Mouse (Mus musculus): Measurements from ENCODE around the gene Jade1. TPM values are rescaled to one million over a fixed set of nuclear protein-coding genes. Genes with fewer than 3 reads are reported as not detected.

The Jade1 gene
- polyA plus RNA-seq, 1 experiment from 2014 or later = 13.7 TPM

GRCm38 (mm10) chr3:41591651-41592170 lies 36.2 kb downstream of the Jade1 start:
- WGBS = 92% methylated on average over 14 of the region's 14 CpGs
- Histone ChIP-seq H3K4me1 (ENCODE audit: control insufficient read depth, insufficient read depth, low read length) (no peaks in the 10 kb centered on the region), H3K4me2 (ENCODE audit: low read depth, severe bottlenecking) (no peak overlapping the region), H3K36me3 (ENCODE audit: control insufficient read depth, insufficient read depth, low read length) (peaks cover 4% of the 10 kb centered on the region; the same call in 1 of the 2 replicates), H3K9me3 (ENCODE audit: control insufficient read depth, low read length) (no peaks in the 10 kb centered on the region), H3K4me3 (ENCODE audit: low read depth, low read length) (no peak overlapping the region), H3K27me3 (ENCODE audit: control insufficient read depth, insufficient read depth, low read length) (no peaks in the 10 kb centered on the region), H3K9ac (ENCODE audit: low read length) (no peak overlapping the region), H3K27ac (replicated peaks; ENCODE audit: low read depth, low read length) (no peak overlapping the region)
- no peak for ATAC-seq (ENCODE audit: insufficient number of reproducible peaks, low FRiP score, low TSS enrichment, low read depth)
- no peak for DNase-seq (ENCODE audit: low spot score)

GRCm38 (mm10) chr3:41592805-41593204 lies 37.3 kb downstream of the Jade1 start:
- H3K4me2 ChIP-seq (ENCODE audit: low read depth, severe bottlenecking) = no peak overlapping the region
- H3K9me3 ChIP-seq (ENCODE audit: control insufficient read depth, low read length) = no peaks in the 10 kb centered on the region
- H3K4me1 ChIP-seq (ENCODE audit: control insufficient read depth, insufficient read depth, low read length) = no peaks in the 10 kb centered on the region
- H3K9ac ChIP-seq (ENCODE audit: low read length) = no peak overlapping the region
- no peak for DNase-seq (ENCODE audit: low spot score)
- H3K27ac ChIP-seq (replicated peaks; ENCODE audit: low read depth, low read length) = no peak overlapping the region
- peaks cover 4% of the 10 kb centered on the region; the same call in 1 of the 2 replicates for H3K36me3 ChIP-seq (ENCODE audit: control insufficient read depth, insufficient read depth, low read length)
- H3K27me3 ChIP-seq (ENCODE audit: control insufficient read depth, insufficient read depth, low read length) = no peaks in the 10 kb centered on the region
- ATAC-seq (ENCODE audit: insufficient number of reproducible peaks, low FRiP score, low TSS enrichment, low read depth) = no peak
- H3K4me3 ChIP-seq (ENCODE audit: low read depth, low read length) = no peak overlapping the region
- 86% methylated on average over 7 of the region's 7 CpGs for WGBS

GRCm38 (mm10) chr3:41594097-41594879 lies 38.8 kb downstream of the Jade1 start:
- Histone ChIP-seq H3K4me1 (ENCODE audit: control insufficient read depth, insufficient read depth, low read length) (no peaks in the 10 kb centered on the region), H3K9me3 (ENCODE audit: control insufficient read depth, low read length) (no peaks in the 10 kb centered on the region), H3K27ac (replicated peaks; ENCODE audit: low read depth, low read length) (no peak overlapping the region), H3K27me3 (ENCODE audit: control insufficient read depth, insufficient read depth, low read length) (no peaks in the 10 kb centered on the region), H3K9ac (ENCODE audit: low read length) (no peak overlapping the region), H3K36me3 (ENCODE audit: control insufficient read depth, insufficient read depth, low read length) (peaks cover 4% of the 10 kb centered on the region; the same call in 1 of the 2 replicates), H3K4me2 (ENCODE audit: low read depth, severe bottlenecking) (no peak overlapping the region), H3K4me3 (ENCODE audit: low read depth, low read length) (no peak overlapping the region)
- ATAC-seq (ENCODE audit: insufficient number of reproducible peaks, low FRiP score, low TSS enrichment, low read depth) (no peak), DNase-seq (ENCODE audit: low spot score) (no peak)
- 77% methylated on average over 9 of the region's 9 CpGs for WGBS

- Histone ChIP-seq H3K36me3 (ENCODE audit: control insufficient read depth, insufficient read depth, low read length) (peaks cover 4% of the 10 kb centered on the region; the same call in 1 of the 2 replicates), H3K4me2 (ENCODE audit: low read depth, severe bottlenecking) (no peak overlapping the region), H3K9ac (ENCODE audit: low read length) (no peak overlapping the region), H3K27ac (replicated peaks; ENCODE audit: low read depth, low read length) (no peak overlapping the region), H3K9me3 (ENCODE audit: control insufficient read depth, low read length) (no peaks in the 10 kb centered on the region), H3K4me3 (ENCODE audit: low read depth, low read length) (no peak overlapping the region), H3K4me1 (ENCODE audit: control insufficient read depth, insufficient read depth, low read length) (no peaks in the 10 kb centered on the region), H3K27me3 (ENCODE audit: control insufficient read depth, insufficient read depth, low read length) (no peaks in the 10 kb centered on the region)
- DNase-seq (ENCODE audit: low spot score) (no peak), ATAC-seq (ENCODE audit: insufficient number of reproducible peaks, low FRiP score, low TSS enrichment, low read depth) (no peak)
- WGBS = 92% methylated on average over 4 of the region's 4 CpGs
Measured at GRCm38 (mm10) chr3:41595010-41595409, 39.5 kb downstream of the Jade1 start.

- Histone ChIP-seq H3K4me2 (ENCODE audit: low read depth, severe bottlenecking) (no peak overlapping the region), H3K27ac (replicated peaks; ENCODE audit: low read depth, low read length) (no peak overlapping the region), H3K4me1 (ENCODE audit: control insufficient read depth, insufficient read depth, low read length) (no peaks in the 10 kb centered on the region), H3K36me3 (ENCODE audit: control insufficient read depth, insufficient read depth, low read length) (peaks cover 4% of the 10 kb centered on the region; the same call in 1 of the 2 replicates), H3K9ac (ENCODE audit: low read length) (no peak overlapping the region), H3K4me3 (ENCODE audit: low read depth, low read length) (no peak overlapping the region), H3K27me3 (ENCODE audit: control insufficient read depth, insufficient read depth, low read length) (no peaks in the 10 kb centered on the region), H3K9me3 (ENCODE audit: control insufficient read depth, low read length) (no peaks in the 10 kb centered on the region)
- WGBS = 93% methylated on average over 8 of the region's 8 CpGs
- DNase-seq (ENCODE audit: low spot score) (no peak), ATAC-seq (ENCODE audit: insufficient number of reproducible peaks, low FRiP score, low TSS enrichment, low read depth) (no peak)
Measured at GRCm38 (mm10) chr3:41597036-41597435, 41.5 kb downstream of the Jade1 start.

- Histone ChIP-seq H3K36me3 (ENCODE audit: control insufficient read depth, insufficient read depth, low read length) (peaks cover 4% of the 10 kb centered on the region; the same call in 1 of the 2 replicates), H3K4me2 (ENCODE audit: low read depth, severe bottlenecking) (no peak overlapping the region), H3K4me1 (ENCODE audit: control insufficient read depth, insufficient read depth, low read length) (no peaks in the 10 kb centered on the region), H3K9me3 (ENCODE audit: control insufficient read depth, low read length) (no peaks in the 10 kb centered on the region), H3K9ac (ENCODE audit: low read length) (no peak overlapping the region), H3K27me3 (ENCODE audit: control insufficient read depth, insufficient read depth, low read length) (no peaks in the 10 kb centered on the region), H3K4me3 (ENCODE audit: low read depth, low read length) (no peak overlapping the region), H3K27ac (replicated peaks; ENCODE audit: low read depth, low read length) (no peak overlapping the region)
- 65% methylated on average over 9 of the region's 9 CpGs for WGBS
- no peak for DNase-seq (ENCODE audit: low spot score)
- ATAC-seq (ENCODE audit: insufficient number of reproducible peaks, low FRiP score, low TSS enrichment, low read depth) = no peak
Measured at GRCm38 (mm10) chr3:41598412-41598811, 42.9 kb downstream of the Jade1 start.

- 96% methylated on average over 10 of the region's 10 CpGs for WGBS
- no peaks in the 10 kb centered on the region for H3K4me1 ChIP-seq (ENCODE audit: control insufficient read depth, insufficient read depth, low read length)
- H3K9me3 ChIP-seq (ENCODE audit: control insufficient read depth, low read length) = no peaks in the 10 kb centered on the region
- no peak overlapping the region for H3K4me3 ChIP-seq (ENCODE audit: low read depth, low read length)
- H3K27ac ChIP-seq (replicated peaks; ENCODE audit: low read depth, low read length) = no peak overlapping the region
- H3K4me2 ChIP-seq (ENCODE audit: low read depth, severe bottlenecking) = no peak overlapping the region
- H3K36me3 ChIP-seq (ENCODE audit: control insufficient read depth, insufficient read depth, low read length) = no peaks in the 10 kb centered on the region; the same call in 1 of the 2 replicates
- ATAC-seq (ENCODE audit: insufficient number of reproducible peaks, low FRiP score, low TSS enrichment, low read depth) = no peak
- DNase-seq (ENCODE audit: low spot score) = no peak
- no peak overlapping the region for H3K9ac ChIP-seq (ENCODE audit: low read length)
- H3K27me3 ChIP-seq (ENCODE audit: control insufficient read depth, insufficient read depth, low read length) = no peaks in the 10 kb centered on the region
Measured at GRCm38 (mm10) chr3:41599226-41599625, 43.7 kb downstream of the Jade1 start.

GRCm38 (mm10) chr3:41599806-41600589 lies 44.5 kb downstream of the Jade1 start:
- H3K9ac ChIP-seq (ENCODE audit: low read length) = no peak overlapping the region
- H3K27me3 ChIP-seq (ENCODE audit: control insufficient read depth, insufficient read depth, low read length) = no peaks in the 10 kb centered on the region
- H3K4me1 ChIP-seq (ENCODE audit: control insufficient read depth, insufficient read depth, low read length) = no peaks in the 10 kb centered on the region
- ATAC-seq (ENCODE audit: insufficient number of reproducible peaks, low FRiP score, low TSS enrichment, low read depth) (no peak), DNase-seq (ENCODE audit: low spot score) (peak; percentile 67)
- 88% methylated on average over 14 of the region's 14 CpGs for WGBS
- no peaks in the 10 kb centered on the region for H3K9me3 ChIP-seq (ENCODE audit: control insufficient read depth, low read length)
- H3K4me2 ChIP-seq (ENCODE audit: low read depth, severe bottlenecking) = no peak overlapping the region
- no peak overlapping the region for H3K27ac ChIP-seq (replicated peaks; ENCODE audit: low read depth, low read length)
- H3K36me3 ChIP-seq (ENCODE audit: control insufficient read depth, insufficient read depth, low read length) = no peaks in the 10 kb centered on the region; the same call in 1 of the 2 replicates
- H3K4me3 ChIP-seq (ENCODE audit: low read depth, low read length) = no peak overlapping the region

All from limb, embryonic 11.5 days (tissue).